Mouse (Mus musculus) heart, postnatal 36 days (tissue): ENCODE measurements around the gene Prm1. TPM values are rescaled to one million over a fixed set of nuclear protein-coding genes. Genes with fewer than 3 reads are reported as not detected.

Experiments
- DNase-seq, 2 experiments: peaks; one replicate each; pipeline ENCODE4 v3.0.0; 2021 to 2022
- intact Hi-C: fragments of 180-260 bp; cut with DNase I; formaldehyde crosslinking; loops from one replicate; pipeline ENCODE4 v1.15.1; 2025
- total RNA-seq, 2 experiments: library from RNA; stranded (reverse); gene quantifications; 2 replicates each; pipeline ENCODE4 v1.2.3; 2021

Prm1 gene
- total RNA-seq, 2 experiments from 2014 or later = not detected

- intact Hi-C loops = loop anchor here (2.0 to 5.0 kb wide), 3 partner anchors 44 to 347 kb away; partner anchors contain the start of gene Txndc11
- DNase-seq = peak; percentile 94
Measured at GRCm38 (mm10) chr16:10784793-10785370, 20.8 kb downstream of the Prm1 start.

GRCm38 (mm10) chr16:10783883-10784792, 21.5 kb downstream of the Prm1 start:
- intact Hi-C loops = loop anchor here (2.0 kb wide), 2 partner anchors 43 to 63 kb away; no protein-coding TSS in a partner anchor
- DNase-seq = peak in 1 of 2 experiments; percentile 45

- intact Hi-C loops = no loop called here
- no peak for DNase-seq
Measured at GRCm38 (mm10) chr16:10783451-10783850, 22.2 kb downstream of the Prm1 start.

GRCm38 (mm10) chr16:10783152-10783434, 22.5 kb downstream of the Prm1 start:
- no peak for DNase-seq
- intact Hi-C loops = no loop called here

GRCm38 (mm10) chr16:10782377-10783151, 23.1 kb downstream of the Prm1 start:
- no peak for DNase-seq
- intact Hi-C loops = no loop called here

- intact Hi-C loops = no loop called here
- no peak for DNase-seq
Measured at GRCm38 (mm10) chr16:10781862-10782371, 23.7 kb downstream of the Prm1 start.

GRCm38 (mm10) chr16:10780631-10781120, 25.0 kb downstream of the Prm1 start:
- DNase-seq = no peak
- intact Hi-C loops = no loop called here

- no peak for DNase-seq
- intact Hi-C loops = no loop called here
Measured at GRCm38 (mm10) chr16:10777579-10778160, 28.0 kb downstream of the Prm1 start.

- no peak for DNase-seq
- intact Hi-C loops = no loop called here
Measured at GRCm38 (mm10) chr16:10776322-10776721, 29.3 kb downstream of the Prm1 start.

- intact Hi-C loops = no loop called here
- DNase-seq = no peak
Measured at GRCm38 (mm10) chr16:10774726-10775125, 30.9 kb downstream of the Prm1 start.

GRCm38 (mm10) chr16:10773543-10773942, 32.1 kb downstream of the Prm1 start:
- DNase-seq = no peak
- intact Hi-C loops = no loop called here

GRCm38 (mm10) chr16:10771769-10772510, 33.7 kb downstream of the Prm1 start:
- intact Hi-C loops = no loop called here
- no peak for DNase-seq

GRCm38 (mm10) chr16:10770531-10771325, 34.9 kb downstream of the Prm1 start:
- intact Hi-C loops = no loop called here
- no peak for DNase-seq

- intact Hi-C loops = loop anchor here (5.0 kb wide), 1 partner anchor 102 kb away; no protein-coding TSS in a partner anchor
- DNase-seq = no peak
Measured at GRCm38 (mm10) chr16:10769661-10770060, 36.0 kb downstream of the Prm1 start.

- no peak for DNase-seq
- intact Hi-C loops = loop anchor here (5.0 kb wide), 1 partner anchor 102 kb away; no protein-coding TSS in a partner anchor
Measured at GRCm38 (mm10) chr16:10768821-10769220, 36.8 kb downstream of the Prm1 start.

GRCm38 (mm10) chr16:10767158-10767557, 38.5 kb downstream of the Prm1 start:
- intact Hi-C loops = loop anchor here (2.0 to 5.0 kb wide), 2 partner anchors 100 to 126 kb away; no protein-coding TSS in a partner anchor

GRCm38 (mm10) chr16:10764323-10764722, 41.3 kb downstream of the Prm1 start:
- no peak for DNase-seq
- intact Hi-C loops = no loop called here

More at GRCm38 (mm10) chr16:10767158-10767557, 38.5 kb downstream of the Prm1 start:
- DNase-seq = peak; percentile 73 to 75

- DNase-seq = peak in 1 of 2 experiments; percentile 28
- intact Hi-C loops = no loop called here
Measured at GRCm38 (mm10) chr16:10763540-10764264, 41.9 kb downstream of the Prm1 start.
